Mouse (Mus musculus): ENCODE measurements around the gene Bcl2l12. TPM values are rescaled to one million over a fixed set of nuclear protein-coding genes. Genes with fewer than 3 reads are reported as not detected.
A peak's percentile ranks its signal among the peaks of the same experiment; 100 is the strongest.

The Bcl2l12 gene
- polyA plus RNA-seq, 1 experiment from 2014 or later, result 67.7 TPM

GRCm38 (mm10) chr7:44958208-44958607 lies 40.3 kb downstream of the Bcl2l12 start:
- Histone ChIP-seq H3K4me2 (replicated peaks) (no peak overlapping the region), H3K36me3 (peaks cover 30% of the 10 kb centered on the region; the same call in 1 of the 2 replicates), H3K27ac (replicated peaks) (no peak overlapping the region), H3K9ac (no peak overlapping the region), H3K4me3 (replicated peaks) (no peak overlapping the region), H3K27me3 (no peaks in the 10 kb centered on the region), H3K4me1 (peaks cover 7% of the 10 kb centered on the region), H3K9me3 (replicated peaks) (no peaks in the 10 kb centered on the region)
- WGBS, result 49% methylated on average over 7 of the region's 7 CpGs
- no peak for ATAC-seq (ENCODE audit: insufficient number of reproducible peaks, low FRiP score, low TSS enrichment, low read depth)

- Histone ChIP-seq H3K4me1 (peaks cover 16% of the 10 kb centered on the region), H3K4me3 (replicated peaks) (no peak overlapping the region), H3K4me2 (replicated peaks) (no peak overlapping the region), H3K27ac (replicated peaks) (no peak overlapping the region), H3K9ac (no peak overlapping the region), H3K9me3 (replicated peaks) (no peaks in the 10 kb centered on the region), H3K27me3 (no peaks in the 10 kb centered on the region), H3K36me3 (peaks cover 22% of the 10 kb centered on the region; the same call in 1 of the 2 replicates)
- 63% methylated on average over 20 of the region's 20 CpGs for WGBS
- no peak for ATAC-seq (ENCODE audit: insufficient number of reproducible peaks, low FRiP score, low TSS enrichment, low read depth)
Observed at GRCm38 (mm10) chr7:44957183-44957835, 41.2 kb downstream of the Bcl2l12 start.

GRCm38 (mm10) chr7:44956266-44956665 lies 42.2 kb downstream of the Bcl2l12 start:
- WGBS, result 48% methylated on average over 6 of the region's 6 CpGs
- H3K4me2 ChIP-seq (replicated peaks), result no peak overlapping the region
- H3K36me3 ChIP-seq, result peaks cover 12% of the 10 kb centered on the region; the same call in 1 of the 2 replicates
- no peak overlapping the region for H3K27ac ChIP-seq (replicated peaks)
- peaks cover 27% of the 10 kb centered on the region for H3K4me1 ChIP-seq
- H3K27me3 ChIP-seq, result peaks cover 6% of the 10 kb centered on the region
- no peaks in the 10 kb centered on the region for H3K9me3 ChIP-seq (replicated peaks)
- no peak for ATAC-seq (ENCODE audit: insufficient number of reproducible peaks, low FRiP score, low TSS enrichment, low read depth)
- H3K4me3 ChIP-seq (replicated peaks), result no peak overlapping the region
- H3K9ac ChIP-seq, result no peak overlapping the region

DNA sequence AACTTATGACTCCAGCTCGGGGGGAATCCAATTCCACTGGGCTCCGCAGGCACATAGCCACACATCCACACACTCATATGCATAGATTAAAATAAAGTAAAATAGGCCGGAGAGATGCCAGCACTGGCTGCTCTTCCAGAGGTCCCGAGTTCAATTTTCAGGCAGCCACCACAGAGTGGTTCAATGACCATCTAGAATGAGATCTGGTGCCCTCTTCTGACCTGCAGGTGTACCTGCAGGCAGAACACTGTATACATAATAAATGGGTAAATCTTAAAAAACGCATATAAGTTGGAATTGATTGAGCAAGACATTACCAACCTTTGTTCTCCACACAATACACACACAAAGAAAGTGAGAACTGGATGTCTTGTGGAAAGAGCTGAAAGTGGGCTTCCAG lies 42.9 kb downstream of the Bcl2l12 start:
- H3K36me3 ChIP-seq, result peaks cover 9% of the 10 kb centered on the region; the same call in 1 of the 2 replicates
- 50% methylated on average over 5 of the region's 5 CpGs for WGBS
- no peak overlapping the region for H3K4me3 ChIP-seq (replicated peaks)
- peaks cover 13% of the 10 kb centered on the region for H3K27me3 ChIP-seq
- no peaks in the 10 kb centered on the region for H3K9me3 ChIP-seq (replicated peaks)
- H3K9ac ChIP-seq, result no peak overlapping the region
- ATAC-seq (ENCODE audit: insufficient number of reproducible peaks, low FRiP score, low TSS enrichment, low read depth), result no peak
- H3K4me1 ChIP-seq, result peaks cover 27% of the 10 kb centered on the region
- H3K4me2 ChIP-seq (replicated peaks), result no peak overlapping the region
- no peak overlapping the region for H3K27ac ChIP-seq (replicated peaks)

- peaks cover 26% of the 10 kb centered on the region for H3K27me3 ChIP-seq
- peaks cover 27% of the 10 kb centered on the region for H3K4me1 ChIP-seq
- H3K4me2 ChIP-seq (replicated peaks), result no peak overlapping the region
- no peaks in the 10 kb centered on the region for H3K9me3 ChIP-seq (replicated peaks)
- H3K36me3 ChIP-seq, result peaks cover 4% of the 10 kb centered on the region; the same call in 1 of the 2 replicates
- H3K9ac ChIP-seq, result no peak overlapping the region
- H3K27ac ChIP-seq (replicated peaks), result no peak overlapping the region; the same call in 1 of the 2 replicates
- H3K4me3 ChIP-seq (replicated peaks), result no peak overlapping the region
- WGBS, result 76% methylated on average over 12 of the region's 12 CpGs
- no peak for ATAC-seq (ENCODE audit: insufficient number of reproducible peaks, low FRiP score, low TSS enrichment, low read depth)
Observed at GRCm38 (mm10) chr7:44954091-44954885, 44.2 kb downstream of the Bcl2l12 start.

GRCm38 (mm10) chr7:44953561-44953960 lies 45.0 kb downstream of the Bcl2l12 start:
- Histone ChIP-seq H3K27me3 (peaks cover 26% of the 10 kb centered on the region), H3K4me3 (replicated peaks) (no peak overlapping the region), H3K36me3 (no peaks in the 10 kb centered on the region), H3K9ac (no peak overlapping the region), H3K4me2 (replicated peaks) (no peak overlapping the region), H3K27ac (replicated peaks) (no peak overlapping the region), H3K4me1 (peaks cover 27% of the 10 kb centered on the region), H3K9me3 (replicated peaks) (no peaks in the 10 kb centered on the region)
- no peak for ATAC-seq (ENCODE audit: insufficient number of reproducible peaks, low FRiP score, low TSS enrichment, low read depth)
- WGBS, result 61% methylated on average over 14 of the region's 14 CpGs

- Histone ChIP-seq H3K4me3 (replicated peaks) (peak overlapping the region; percentile 60), H3K4me2 (replicated peaks) (peak overlapping the region; percentile 97), H3K27me3 (peaks cover 26% of the 10 kb centered on the region), H3K36me3 (no peaks in the 10 kb centered on the region), H3K4me1 (peaks cover 27% of the 10 kb centered on the region), H3K27ac (replicated peaks) (peak overlapping the region; percentile 91), H3K9me3 (replicated peaks) (no peaks in the 10 kb centered on the region), H3K9ac (peak overlapping the region; percentile 53)
- ATAC-seq (ENCODE audit: insufficient number of reproducible peaks, low FRiP score, low TSS enrichment, low read depth), result peak; percentile 90
- 7% methylated on average over 24 of the region's 24 CpGs for WGBS
Observed at GRCm38 (mm10) chr7:44952611-44953306, 45.8 kb downstream of the Bcl2l12 start.

DNA sequence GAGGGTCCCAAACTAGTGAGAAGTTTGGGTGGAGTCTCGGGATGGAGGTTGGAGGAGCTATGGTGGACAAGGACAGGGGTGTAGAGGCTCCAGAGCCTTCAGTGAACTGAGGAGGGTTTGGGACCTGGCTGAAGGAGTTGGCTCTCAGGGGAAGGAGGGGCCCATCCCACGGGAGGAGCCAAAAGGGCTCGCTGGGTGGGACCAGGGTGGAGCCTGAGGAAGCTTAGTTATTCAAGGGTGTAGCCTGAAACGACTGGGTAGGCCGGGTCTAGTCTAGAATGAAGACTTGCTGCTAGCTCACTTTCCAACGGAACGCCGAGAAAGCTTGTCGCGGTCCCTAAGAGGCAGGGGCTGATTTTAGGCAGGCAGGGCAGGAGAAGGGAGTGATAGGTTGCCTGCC lies 46.6 kb downstream of the Bcl2l12 start:
- H3K36me3 ChIP-seq, result no peaks in the 10 kb centered on the region
- WGBS, result under 1% methylated on average over 10 of the region's 10 CpGs
- peaks cover 22% of the 10 kb centered on the region for H3K4me1 ChIP-seq
- H3K9ac ChIP-seq, result peak overlapping the region; percentile 53
- H3K9me3 ChIP-seq (replicated peaks), result no peaks in the 10 kb centered on the region
- H3K4me3 ChIP-seq (replicated peaks), result peak overlapping the region; percentile 60
- ATAC-seq (ENCODE audit: insufficient number of reproducible peaks, low FRiP score, low TSS enrichment, low read depth), result peak; percentile 88
- peak overlapping the region; percentile 97 for H3K4me2 ChIP-seq (replicated peaks)
- H3K27me3 ChIP-seq, result peaks cover 26% of the 10 kb centered on the region
- peak overlapping the region; percentile 91 for H3K27ac ChIP-seq (replicated peaks)

GRCm38 (mm10) chr7:44949922-44950321 lies 48.6 kb downstream of the Bcl2l12 start:
- H3K4me3 ChIP-seq (replicated peaks), result no peak overlapping the region
- H3K4me2 ChIP-seq (replicated peaks), result no peak overlapping the region
- no peak overlapping the region for H3K27ac ChIP-seq (replicated peaks)
- WGBS, result 70% methylated on average over 6 of the region's 6 CpGs
- peaks cover 26% of the 10 kb centered on the region for H3K27me3 ChIP-seq
- no peaks in the 10 kb centered on the region for H3K9me3 ChIP-seq (replicated peaks)
- H3K9ac ChIP-seq, result no peak overlapping the region
- peaks cover 22% of the 10 kb centered on the region for H3K4me1 ChIP-seq
- ATAC-seq (ENCODE audit: insufficient number of reproducible peaks, low FRiP score, low TSS enrichment, low read depth), result no peak
- no peaks in the 10 kb centered on the region for H3K36me3 ChIP-seq

GRCm38 (mm10) chr7:44942904-44943303 lies 55.6 kb downstream of the Bcl2l12 start, which contains the start of gene Tsks:
TSS of gene Tsks (plus strand) at chr7:44943204.
- Histone ChIP-seq H3K9ac (no peak within 1 kb of the TSS), H3K36me3 (no peaks in the 10 kb centered on the region), H3K27ac (replicated peaks) (no peak within 1 kb of the TSS), H3K9me3 (replicated peaks) (no peaks in the 10 kb centered on the region), H3K4me3 (replicated peaks) (no peak within 1 kb of the TSS), H3K4me1 (no peaks in the 10 kb centered on the region), H3K27me3 (no peaks in the 10 kb centered on the region), H3K4me2 (replicated peaks) (no peak within 1 kb of the TSS)
- no peak for ATAC-seq (ENCODE audit: insufficient number of reproducible peaks, low FRiP score, low TSS enrichment, low read depth)
- WGBS, result 73% methylated on average over 7 of the region's 7 CpGs

All from embryonic facial prominence, embryonic 15.5 days (tissue).